ENCODE assay signal across 8 mouse cellular contexts in genomic region chr2:131191005-131191390, GRCm38 (mm10). TPM values are rescaled to one million over a fixed set of nuclear protein-coding genes. Genes with fewer than 3 reads are reported as not detected.
A peak's percentile ranks its signal among the peaks of the same experiment; 100 is the strongest.
DNase-seq lines count a peak whose midpoint lies in the region; ATAC-seq lines count a peak whose summit lies in the region.
"Had no signal": no experiment of that assay in that cellular context is flagged by ENCODE, and none has a peak within 500 bp of the region (broad histone marks: within the 10 kb centered on the region; RNA-seq: fewer than 3 reads in every experiment).

No protein-coding gene starts in this region.

- H3K9me3 ChIP-seq in neural tube, embryonic 11.5 days (ENCODE audit: control insufficient read depth, low read length) = no peaks in the 10 kb centered on the region
- H3K9me3 ChIP-seq in forebrain, embryonic 13.5 days (replicated peaks) = no peaks in the 10 kb centered on the region
- H3K9me3 ChIP-seq in limb, embryonic 12.5 days = no peaks in the 10 kb centered on the region
- H3K9me3 ChIP-seq: embryonic facial prominence, embryonic 12.5 days had no signal

- H3K27ac ChIP-seq in neural tube, embryonic 11.5 days (ENCODE audit: low read depth, low read length) = peak overlapping the region; percentile 84
- peak overlapping the region; percentile 81 for H3K27ac ChIP-seq in forebrain, embryonic 13.5 days
- H3K27ac ChIP-seq in limb, embryonic 12.5 days = 0 out of 2 replicates have a peak overlapping the region, but pooled peaks have one; percentile 17

- H3K9ac ChIP-seq in neural tube, embryonic 11.5 days (ENCODE audit: low read length) = no peak overlapping the region
- H3K9ac ChIP-seq in forebrain, embryonic 13.5 days = peak overlapping the region; percentile 40
- H3K9ac ChIP-seq in limb, embryonic 12.5 days (replicated peaks) = no peak overlapping the region
- H3K9ac ChIP-seq: embryonic facial prominence, embryonic 12.5 days had no signal

- no peak overlapping the region for H3K4me2 ChIP-seq in neural tube, embryonic 11.5 days (ENCODE audit: low read depth)
- peak overlapping the region; percentile 41 for H3K4me2 ChIP-seq in forebrain, embryonic 13.5 days
- H3K4me2 ChIP-seq in limb, embryonic 12.5 days = no peak overlapping the region
- H3K4me2 ChIP-seq: embryonic facial prominence, embryonic 12.5 days had no signal

- WGBS in neural tube, embryonic 11.5 days = 78% methylated on average over 7 of the region's 7 CpGs
- 69% methylated on average over 7 of the region's 7 CpGs for WGBS in forebrain, embryonic 13.5 days
- 71% methylated on average over 7 of the region's 7 CpGs for WGBS in limb, embryonic 12.5 days

- H3K4me3 ChIP-seq in neural tube, embryonic 11.5 days (ENCODE audit: low read depth, low read length) = no peak overlapping the region
- no peak overlapping the region for H3K4me3 ChIP-seq in forebrain, embryonic 13.5 days
- H3K4me3 ChIP-seq in limb, embryonic 12.5 days (replicated peaks) = no peak overlapping the region
- H3K4me3 ChIP-seq: embryonic facial prominence, embryonic 12.5 days had no signal

- DNase-seq in neural tube, embryonic 11.5 days (ENCODE audit: low spot score) = no peak
- no peak for DNase-seq in neural tube, embryonic 10.5 days (ENCODE audit: extremely low spot score, low spot score)
- no peak for DNase-seq in adrenal gland, postnatal 10 days
- no peak for DNase-seq in embryo, embryonic 11 days

- H3K27me3 ChIP-seq in neural tube, embryonic 11.5 days (ENCODE audit: control insufficient read depth, insufficient read depth, low read length) = no peaks in the 10 kb centered on the region
- H3K27me3 ChIP-seq in forebrain, embryonic 13.5 days = no peaks in the 10 kb centered on the region
- no peaks in the 10 kb centered on the region for H3K27me3 ChIP-seq in limb, embryonic 12.5 days
- H3K27me3 ChIP-seq: embryonic facial prominence, embryonic 12.5 days had no signal

- peaks cover 8% of the 10 kb centered on the region for H3K36me3 ChIP-seq in neural tube, embryonic 11.5 days (ENCODE audit: control insufficient read depth, insufficient read depth, low read length)
- peaks cover 41% of the 10 kb centered on the region for H3K36me3 ChIP-seq in forebrain, embryonic 13.5 days (ENCODE audit: poor library complexity, severe bottlenecking)
- peaks cover 59% of the 10 kb centered on the region for H3K36me3 ChIP-seq in limb, embryonic 12.5 days

- ATAC-seq in neural tube, embryonic 11.5 days (ENCODE audit: insufficient read depth, low FRiP score, low TSS enrichment) = no peak; the same call in 1 of the 2 replicates
- no peak for ATAC-seq in forebrain, embryonic 13.5 days
- no peak for ATAC-seq in limb, embryonic 12.5 days (ENCODE audit: insufficient number of reproducible peaks, insufficient read depth, low FRiP score, low TSS enrichment, low read depth)
- ATAC-seq in neutrophil, adult 5-6 weeks (ENCODE audit: extremely low read depth, insufficient number of reproducible peaks, low FRiP score, poor library complexity, severe bottlenecking) = 0 out of 2 replicates have a peak, but pooled peaks have one; percentile 17

- H3K4me1 ChIP-seq in neural tube, embryonic 11.5 days (ENCODE audit: control insufficient read depth, insufficient read depth, low read length) = peaks cover 23% of the 10 kb centered on the region
- H3K4me1 ChIP-seq in forebrain, embryonic 13.5 days = peaks cover 52% of the 10 kb centered on the region
- H3K4me1 ChIP-seq in limb, embryonic 12.5 days (replicated peaks) = peaks cover 38% of the 10 kb centered on the region

RNA-seq across cellular contexts. Expression of gene Spef1, which starts 3.9 kb away (rescaled TPM):
- polyA plus RNA-seq in neural tube, embryonic 11.5 days (2014; fragmentation: Nextera tagmentation; extraction: Ambion mirVana) = 5.8 and 6.0 TPM in 2 replicates
- 12.5 and 12.6 TPM in 2 replicates for polyA plus RNA-seq in forebrain, embryonic 13.5 days (2015; fragmentation: Nextera tagmentation; extraction: Ambion mirVana)
- polyA plus RNA-seq in limb, embryonic 12.5 days (2016; fragmentation: Nextera tagmentation; extraction: Ambion mirVana) = 4.5 and 5.5 TPM in 2 replicates
- total RNA-seq in neutrophil, adult 5-6 weeks (2017) = 2.0 and 2.2 TPM in 2 replicates
- total RNA-seq in adrenal gland, postnatal 10 days (2021) = 10 to 100 TPM in 1 of 2 experiments, 1 to 10 TPM in 1; 7.4 to 10.5 TPM

RNA-seq across cellular contexts. Expression of gene Cdc25b, which starts 4.2 kb away (rescaled TPM):
- polyA plus RNA-seq in neural tube, embryonic 11.5 days (2014; fragmentation: Nextera tagmentation; extraction: Ambion mirVana) = 108 and 115 TPM in 2 replicates
- polyA plus RNA-seq in forebrain, embryonic 13.5 days (2015; fragmentation: Nextera tagmentation; extraction: Ambion mirVana) = 52.0 and 59.7 TPM in 2 replicates
- polyA plus RNA-seq in limb, embryonic 12.5 days (2016; fragmentation: Nextera tagmentation; extraction: Ambion mirVana) = 55.4 and 55.5 TPM in 2 replicates
- 111 and 116 TPM in 2 replicates for total RNA-seq in neutrophil, adult 5-6 weeks (2017)
- total RNA-seq in adrenal gland, postnatal 10 days (2021) = 10 to 100 TPM; 13.6 to 22.4 TPM

RNA-seq across cellular contexts. Expression of gene Cenpb, which starts 11.1 kb away (rescaled TPM):
- 10.3 and 10.8 TPM in 2 replicates for polyA plus RNA-seq in neural tube, embryonic 11.5 days (2014; fragmentation: Nextera tagmentation; extraction: Ambion mirVana)
- 14.8 and 15.3 TPM in 2 replicates for polyA plus RNA-seq in forebrain, embryonic 13.5 days (2015; fragmentation: Nextera tagmentation; extraction: Ambion mirVana)
- 11.8 and 14.9 TPM in 2 replicates for polyA plus RNA-seq in limb, embryonic 12.5 days (2016; fragmentation: Nextera tagmentation; extraction: Ambion mirVana)
- total RNA-seq in neutrophil, adult 5-6 weeks (2017) = 16.3 and 18.0 TPM in 2 replicates
- total RNA-seq in adrenal gland, postnatal 10 days (2021) = 10 to 100 TPM; 76.2 to 86.6 TPM

RNA-seq across cellular contexts. Expression of gene Ap5s1, which starts 15.9 kb away (rescaled TPM):
- 27.6 and 29.0 TPM in 2 replicates for polyA plus RNA-seq in neural tube, embryonic 11.5 days (2014; fragmentation: Nextera tagmentation; extraction: Ambion mirVana)
- 31.3 and 32.4 TPM in 2 replicates for polyA plus RNA-seq in forebrain, embryonic 13.5 days (2015; fragmentation: Nextera tagmentation; extraction: Ambion mirVana)
- 23.3 and 26.7 TPM in 2 replicates for polyA plus RNA-seq in limb, embryonic 12.5 days (2016; fragmentation: Nextera tagmentation; extraction: Ambion mirVana)
- total RNA-seq in neutrophil, adult 5-6 weeks (2017) = 7.7 and 13.3 TPM in 2 replicates
- 10 to 100 TPM; 16.9 to 25.8 TPM for total RNA-seq in adrenal gland, postnatal 10 days (2021)

RNA-seq across cellular contexts. Expression of gene 1700037H04Rik, which starts 31.1 kb away (rescaled TPM):
- 126 and 130 TPM in 2 replicates for polyA plus RNA-seq in neural tube, embryonic 11.5 days (2014; fragmentation: Nextera tagmentation; extraction: Ambion mirVana)
- 97.1 and 99.3 TPM in 2 replicates for polyA plus RNA-seq in forebrain, embryonic 13.5 days (2015; fragmentation: Nextera tagmentation; extraction: Ambion mirVana)
- polyA plus RNA-seq in limb, embryonic 12.5 days (2016; fragmentation: Nextera tagmentation; extraction: Ambion mirVana) = 58.2 and 62.2 TPM in 2 replicates
- 10.1 and 11.3 TPM in 2 replicates for total RNA-seq in neutrophil, adult 5-6 weeks (2017)
- 10 to 100 TPM; 82.0 to 96.4 TPM for total RNA-seq in adrenal gland, postnatal 10 days (2021)

Comparison
In these comparisons a context has a peak if more than half of its experiments do, and no peak if none do; other contexts are left out.
1. H3K27ac ChIP-seq: peak in every context shown above with its lines; median percentile 84 in neural tube, embryonic 11.5 days; 81 in forebrain, embryonic 13.5 days; 17 in limb, embryonic 12.5 days.